Mouse (Mus musculus) forebrain, embryonic 13.5 days (tissue): ENCODE data around the gene Dnajc6. TPM values are rescaled to one million over a fixed set of nuclear protein-coding genes. Genes with fewer than 3 reads are reported as not detected.

ENCODE experiments used
- ATAC-seq: fragments of 200-750 bp; cut with Nextera tagmentation; 2 replicates; pipeline ENCODE4 v1.8.0; 2017
- H3K27ac ChIP-seq: fragments of 300-500 bp; sonication (generic); 2 replicates; pipeline ENCODE4 v1.5.1; 2015; ENCODE audit warnings: inconsistent platforms, mild to moderate bottlenecking, moderate library complexity
- H3K27me3 ChIP-seq: fragments of 300-500 bp; sonication (generic); 2 replicates; pipeline ENCODE4 v1.6.1; 2015; ENCODE audit warnings: mild to moderate bottlenecking, inconsistent platforms
- H3K36me3 ChIP-seq: fragments of 300-500 bp; sonication (generic); 2 replicates; pipeline ENCODE4 v1.6.1; 2015; ENCODE audit warnings: mild to moderate bottlenecking, inconsistent platforms; ENCODE audit not compliant: poor library complexity, severe bottlenecking
- H3K4me1 ChIP-seq: fragments of 300-500 bp; sonication (generic); 2 replicates; pipeline ENCODE4 v1.6.1; 2015; ENCODE audit warnings: inconsistent platforms
- H3K4me2 ChIP-seq: fragments of 300-500 bp; sonication (generic); 2 replicates; pipeline ENCODE4 v1.6.1; 2015; ENCODE audit warnings: inconsistent platforms, mild to moderate bottlenecking, moderate library complexity
- H3K4me3 ChIP-seq: fragments of 300-500 bp; sonication (generic); 2 replicates; pipeline ENCODE4 v1.5.1; 2015; ENCODE audit warnings: mild to moderate bottlenecking, inconsistent platforms
- H3K9ac ChIP-seq: fragments of 300-500 bp; sonication (generic); 2 replicates; pipeline ENCODE4 v1.6.1; 2015; ENCODE audit warnings: mild to moderate bottlenecking, inconsistent platforms
- H3K9me3 ChIP-seq: fragments of 300-500 bp; sonication (generic); replicated peaks from 2 replicates; pipeline ENCODE4 v1.6.1; 2016; ENCODE audit warnings: inconsistent platforms
- WGBS: fragments of 180-500 bp; shearing (Covaris S2); methylation state at CpG from one replicate; pipeline ENCODE4 v1.1.7; 2015; 5-methylcytosine and 5-hydroxymethylcytosine counted together
- polyA plus RNA-seq: library from polyadenylated mRNA; unstranded; fragments of >200 nt; fragmentation: Nextera tagmentation; extraction: Ambion mirVana; gene quantifications from 2 replicates; pipeline ENCODE4 v1.2.1, GENCODE M21; 2015

Dnajc6 gene
- polyA plus RNA-seq, 1 experiment from 2014 or later, result 10.8 TPM

- H3K4me2 ChIP-seq, result no peak overlapping the region
- WGBS, result 75% methylated on average over 2 of the region's 2 CpGs
Observed at GRCm38 (mm10) chr4:101650961-101651360, 154.5 kb downstream of the Dnajc6 start.

GRCm38 (mm10) chr4:101654256-101654655, 157.8 kb downstream of the Dnajc6 start:
- no peaks in the 10 kb centered on the region for H3K27me3 ChIP-seq
- H3K27ac ChIP-seq, result no peak overlapping the region
- WGBS, result 91% methylated on average over 6 of the region's 6 CpGs
- H3K4me1 ChIP-seq, result peaks cover under 1% of the 10 kb centered on the region
- peaks cover 16% of the 10 kb centered on the region for H3K36me3 ChIP-seq
- H3K4me3 ChIP-seq, result no peak overlapping the region
- no peak for ATAC-seq
- no peak overlapping the region for H3K4me2 ChIP-seq
- no peak overlapping the region for H3K9ac ChIP-seq
- no peaks in the 10 kb centered on the region for H3K9me3 ChIP-seq

More at GRCm38 (mm10) chr4:101650961-101651360, 154.5 kb downstream of the Dnajc6 start:
- ATAC-seq, result no peak
- Histone ChIP-seq H3K9me3 (no peaks in the 10 kb centered on the region), H3K4me3 (no peak overlapping the region), H3K27me3 (no peaks in the 10 kb centered on the region), H3K27ac (no peak overlapping the region), H3K9ac (no peak overlapping the region), H3K36me3 (peaks cover 3% of the 10 kb centered on the region; the same call in 1 of the 2 replicates), H3K4me1 (peaks cover 18% of the 10 kb centered on the region)

- no peaks in the 10 kb centered on the region for H3K4me1 ChIP-seq
- no peak overlapping the region for H3K27ac ChIP-seq
- ATAC-seq, result no peak
- no peaks in the 10 kb centered on the region for H3K9me3 ChIP-seq
- no peaks in the 10 kb centered on the region for H3K27me3 ChIP-seq
- H3K4me3 ChIP-seq, result no peak overlapping the region
- 0 out of 2 replicates have a peak overlapping the region, but pooled peaks have one; percentile 16 for H3K9ac ChIP-seq
- H3K36me3 ChIP-seq, result peaks cover 22% of the 10 kb centered on the region
- WGBS, result 82% methylated on average over 4 of the region's 4 CpGs
- no peak overlapping the region for H3K4me2 ChIP-seq
Observed at GRCm38 (mm10) chr4:101654788-101655414, 158.5 kb downstream of the Dnajc6 start.

DNA sequence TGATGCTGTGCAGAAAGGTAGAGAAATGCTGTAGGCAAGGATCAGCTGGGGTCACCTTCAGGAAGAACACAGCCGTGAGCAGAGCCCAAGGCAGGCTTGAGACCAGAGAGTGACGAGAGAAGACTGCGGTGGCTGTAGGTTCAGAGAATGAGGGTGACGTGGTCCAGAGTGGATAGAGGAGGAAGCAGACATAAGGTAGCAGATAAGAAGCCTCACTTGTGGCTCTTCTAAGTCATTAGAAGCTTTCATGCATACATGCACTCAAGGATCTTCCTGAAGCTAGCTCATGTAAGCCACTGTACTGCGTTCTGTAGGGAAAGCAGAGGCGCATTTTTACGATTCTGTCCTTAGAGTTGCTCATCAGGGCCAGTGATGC, 159.0 kb downstream of the Dnajc6 start:
- no peak overlapping the region for H3K4me3 ChIP-seq
- peaks cover 25% of the 10 kb centered on the region for H3K36me3 ChIP-seq
- ATAC-seq, result no peak
- 90% methylated on average over 7 of the region's 7 CpGs for WGBS
- H3K9me3 ChIP-seq, result no peaks in the 10 kb centered on the region
- no peaks in the 10 kb centered on the region for H3K27me3 ChIP-seq
- H3K4me2 ChIP-seq, result no peak overlapping the region
- H3K9ac ChIP-seq, result no peak overlapping the region
- H3K27ac ChIP-seq, result no peak overlapping the region
- no peaks in the 10 kb centered on the region for H3K4me1 ChIP-seq

- no peak overlapping the region for H3K9ac ChIP-seq
- no peak overlapping the region for H3K27ac ChIP-seq
- H3K4me3 ChIP-seq, result no peak overlapping the region
- no peaks in the 10 kb centered on the region for H3K27me3 ChIP-seq
- no peak for ATAC-seq
- peaks cover 32% of the 10 kb centered on the region for H3K36me3 ChIP-seq
- H3K9me3 ChIP-seq, result no peaks in the 10 kb centered on the region
- WGBS, result 90% methylated on average over 15 of the region's 15 CpGs
- H3K4me1 ChIP-seq, result no peaks in the 10 kb centered on the region
- no peak overlapping the region for H3K4me2 ChIP-seq
Observed at GRCm38 (mm10) chr4:101656056-101656455, 159.6 kb downstream of the Dnajc6 start.

GRCm38 (mm10) chr4:101656956-101657570, 160.6 kb downstream of the Dnajc6 start:
- no peaks in the 10 kb centered on the region for H3K9me3 ChIP-seq
- H3K36me3 ChIP-seq, result peaks cover 42% of the 10 kb centered on the region
- WGBS, result 67% methylated on average over 6 of the region's 6 CpGs
- H3K4me2 ChIP-seq, result no peak overlapping the region
- H3K27me3 ChIP-seq, result no peaks in the 10 kb centered on the region
- peak; percentile 53; the same call in 1 of the 2 replicates for ATAC-seq
- no peaks in the 10 kb centered on the region for H3K4me1 ChIP-seq
- H3K4me3 ChIP-seq, result no peak overlapping the region
- H3K9ac ChIP-seq, result no peak overlapping the region
- no peak overlapping the region for H3K27ac ChIP-seq

- no peak; the same call in 1 of the 2 replicates for ATAC-seq
- Histone ChIP-seq H3K9me3 (no peaks in the 10 kb centered on the region), H3K27ac (no peak overlapping the region), H3K4me2 (no peak overlapping the region), H3K4me1 (peaks cover 4% of the 10 kb centered on the region), H3K4me3 (no peak overlapping the region), H3K36me3 (peaks cover 38% of the 10 kb centered on the region), H3K9ac (no peak overlapping the region), H3K27me3 (no peaks in the 10 kb centered on the region)
- 70% methylated on average over 9 of the region's 9 CpGs for whole genome bisulfite sequencing
Observed at GRCm38 (mm10) chr4:101664160-101664750, 167.8 kb downstream of the Dnajc6 start.

DNA sequence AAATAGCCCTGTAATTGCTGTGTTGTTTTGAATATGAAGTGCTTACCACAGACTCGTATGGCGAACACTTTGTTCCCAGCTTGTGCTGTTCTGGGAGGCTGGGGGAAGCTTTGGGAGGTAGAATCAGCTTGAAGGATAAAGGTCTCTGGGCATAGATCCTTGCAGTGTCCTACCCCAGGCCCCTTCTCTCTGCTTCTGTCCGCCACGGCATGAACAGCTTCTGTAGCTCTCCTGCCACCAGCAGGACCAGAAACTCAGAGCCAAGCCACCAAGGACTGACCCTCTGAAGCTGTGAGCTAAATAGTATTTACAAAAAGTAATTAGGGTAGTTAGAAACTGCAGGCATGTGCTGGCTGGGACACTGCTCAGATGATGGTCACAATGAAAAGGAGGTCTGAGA, 168.3 kb downstream of the Dnajc6 start:
- Histone ChIP-seq H3K9me3 (no peaks in the 10 kb centered on the region), H3K36me3 (peaks cover 32% of the 10 kb centered on the region), H3K27me3 (no peaks in the 10 kb centered on the region), H3K27ac (no peak overlapping the region), H3K4me3 (no peak overlapping the region), H3K4me1 (peaks cover 5% of the 10 kb centered on the region), H3K4me2 (no peak overlapping the region), H3K9ac (no peak overlapping the region)
- WGBS, result 96% methylated on average over 4 of the region's 4 CpGs
- no peak for ATAC-seq

- Histone ChIP-seq H3K9me3 (no peaks in the 10 kb centered on the region), H3K4me2 (no peak overlapping the region), H3K4me1 (peaks cover 5% of the 10 kb centered on the region), H3K27me3 (no peaks in the 10 kb centered on the region), H3K9ac (no peak overlapping the region), H3K27ac (no peak overlapping the region), H3K36me3 (no peaks in the 10 kb centered on the region), H3K4me3 (no peak overlapping the region)
- 39% methylated on average over 5 of the region's 5 CpGs for WGBS
- ATAC-seq, result no peak
Observed at GRCm38 (mm10) chr4:101669161-101669560, 172.7 kb downstream of the Dnajc6 start.

DNA sequence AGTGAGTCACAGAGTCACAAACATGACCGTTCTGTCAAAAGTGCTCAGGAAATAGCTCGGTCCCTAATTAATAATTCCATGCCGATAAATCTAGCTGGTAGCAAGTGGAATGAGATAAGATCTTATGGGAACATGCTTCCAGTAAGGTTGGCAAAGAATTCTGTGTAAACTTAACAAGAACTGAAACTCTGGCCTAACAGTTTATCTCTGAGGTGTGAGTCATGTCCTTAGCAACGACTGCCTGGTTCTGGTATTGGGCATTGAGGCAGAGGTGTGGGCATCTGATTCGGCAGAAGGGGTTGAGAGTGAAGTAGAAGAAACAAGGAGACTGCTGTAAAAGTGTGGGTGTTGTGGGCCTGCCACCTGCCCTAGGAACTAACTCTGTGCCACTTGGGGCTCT, 173.4 kb downstream of the Dnajc6 start:
- H3K27me3 ChIP-seq, result no peaks in the 10 kb centered on the region
- H3K36me3 ChIP-seq, result no peaks in the 10 kb centered on the region
- no peak for ATAC-seq
- H3K9ac ChIP-seq, result no peak overlapping the region
- H3K4me2 ChIP-seq, result no peak overlapping the region
- H3K4me3 ChIP-seq, result no peak overlapping the region
- WGBS, result 67% methylated on average over 5 of the region's 5 CpGs
- H3K9me3 ChIP-seq, result no peaks in the 10 kb centered on the region
- H3K4me1 ChIP-seq, result peaks cover 5% of the 10 kb centered on the region
- H3K27ac ChIP-seq, result no peak overlapping the region

- no peak overlapping the region for H3K4me3 ChIP-seq
- 79% methylated on average over 5 of the region's 5 CpGs for WGBS
- no peak overlapping the region for H3K27ac ChIP-seq
- H3K4me1 ChIP-seq, result no peaks in the 10 kb centered on the region
- no peaks in the 10 kb centered on the region for H3K9me3 ChIP-seq
- H3K36me3 ChIP-seq, result no peaks in the 10 kb centered on the region
- H3K4me2 ChIP-seq, result no peak overlapping the region
- ATAC-seq, result no peak
- no peak overlapping the region for H3K9ac ChIP-seq
- no peaks in the 10 kb centered on the region for H3K27me3 ChIP-seq
Observed at GRCm38 (mm10) chr4:101674790-101675189, 178.3 kb downstream of the Dnajc6 start.

GRCm38 (mm10) chr4:101675726-101676125, 179.3 kb downstream of the Dnajc6 start:
- no peak overlapping the region for H3K27ac ChIP-seq
- H3K4me1 ChIP-seq, result no peaks in the 10 kb centered on the region
- WGBS, result 88% methylated on average over 4 of the region's 4 CpGs
- no peak for ATAC-seq
- no peak overlapping the region for H3K4me3 ChIP-seq
- H3K27me3 ChIP-seq, result no peaks in the 10 kb centered on the region
- H3K9ac ChIP-seq, result no peak overlapping the region
- H3K4me2 ChIP-seq, result no peak overlapping the region
- H3K36me3 ChIP-seq, result no peaks in the 10 kb centered on the region
- H3K9me3 ChIP-seq, result no peaks in the 10 kb centered on the region
